Mouse (Mus musculus): ENCODE results near the gene Nav1. TPM values are rescaled to one million over a fixed set of nuclear protein-coding genes. Genes with fewer than 3 reads are reported as not detected.

Gene Nav1
- total and polyA plus RNA-seq, 2 experiments from 2014 or later, result 39.9 to 90.0 TPM

GRCm38 (mm10) chr1:135594279-135594903 lies 12.7 kb downstream of the Nav1 start:
- DNase-seq (ENCODE audit: low spot score) (no peak), ATAC-seq (no peak)
- no peak for TF ChIP-seq CTCF (IDR thresholded peaks at IDR 0.05; ENCODE audit: low read depth)
- WGBS, result 42% methylated on average over 9 of the region's 9 CpGs
- no peak overlapping the region for H3K9ac ChIP-seq (replicated peaks; ENCODE audit: low read length)
- H3K27ac ChIP-seq, result no peak overlapping the region
- H3K4me1 ChIP-seq (ENCODE audit: insufficient read depth, low read length), result no peaks in the 10 kb centered on the region
- H3K9me3 ChIP-seq (ENCODE audit: low read length), result no peaks in the 10 kb centered on the region
- H3K27me3 ChIP-seq (ENCODE audit: insufficient read depth, low read length), result no peaks in the 10 kb centered on the region
- H3K4me3 ChIP-seq (ENCODE audit: low read length), result no peak overlapping the region
- H3K36me3 ChIP-seq (ENCODE audit: insufficient read depth, low read length), result no peaks in the 10 kb centered on the region
- no peak overlapping the region for H3K4me2 ChIP-seq (ENCODE audit: low read depth, low read length)

- Histone ChIP-seq H3K36me3 (ENCODE audit: insufficient read depth, low read length) (no peaks in the 10 kb centered on the region), H3K27me3 (ENCODE audit: insufficient read depth, low read length) (no peaks in the 10 kb centered on the region), H3K4me2 (ENCODE audit: low read depth, low read length) (no peak overlapping the region), H3K4me3 (ENCODE audit: low read length) (no peak overlapping the region), H3K27ac (no peak overlapping the region), H3K4me1 (ENCODE audit: insufficient read depth, low read length) (no peaks in the 10 kb centered on the region), H3K9ac (replicated peaks; ENCODE audit: low read length) (no peak overlapping the region), H3K9me3 (ENCODE audit: low read length) (no peaks in the 10 kb centered on the region)
- 74% methylated on average over 6 of the region's 6 CpGs for WGBS
- ATAC-seq, result no peak
- TF ChIP-seq CTCF (IDR thresholded peaks at IDR 0.05; ENCODE audit: low read depth), result no peak
- peak; percentile 54 for DNase-seq (ENCODE audit: low spot score)
These were observed 13.4 kb downstream of the Nav1 start for GRCm38 (mm10) chr1:135593560-135594278.

GRCm38 (mm10) chr1:135590776-135591175 lies 16.3 kb downstream of the Nav1 start:
- H3K27ac ChIP-seq, result no peak overlapping the region
- ATAC-seq (no peak), DNase-seq (ENCODE audit: low spot score) (no peak)
- H3K36me3 ChIP-seq (ENCODE audit: insufficient read depth, low read length), result no peaks in the 10 kb centered on the region
- no peaks in the 10 kb centered on the region for H3K27me3 ChIP-seq (ENCODE audit: insufficient read depth, low read length)
- no peak overlapping the region for H3K9ac ChIP-seq (replicated peaks; ENCODE audit: low read length)
- WGBS, result 85% methylated on average over 9 of the region's 9 CpGs
- no peaks in the 10 kb centered on the region for H3K9me3 ChIP-seq (ENCODE audit: low read length)
- no peak overlapping the region for H3K4me2 ChIP-seq (ENCODE audit: low read depth, low read length)
- H3K4me3 ChIP-seq (ENCODE audit: low read length), result no peak overlapping the region
- TF ChIP-seq CTCF (IDR thresholded peaks at IDR 0.05; ENCODE audit: low read depth), result no peak
- H3K4me1 ChIP-seq (ENCODE audit: insufficient read depth, low read length), result 0 out of 2 replicates have a peak, but pooled peaks cover 10% of the 10 kb centered on the region

GRCm38 (mm10) chr1:135588973-135589372 lies 18.1 kb downstream of the Nav1 start:
- TF ChIP-seq CTCF (IDR thresholded peaks at IDR 0.05; ENCODE audit: low read depth), result no peak
- ATAC-seq (no peak), DNase-seq (ENCODE audit: low spot score) (no peak)
- Histone ChIP-seq H3K4me1 (ENCODE audit: insufficient read depth, low read length) (0 out of 2 replicates have a peak, but pooled peaks cover 10% of the 10 kb centered on the region), H3K9me3 (ENCODE audit: low read length) (no peaks in the 10 kb centered on the region), H3K4me3 (ENCODE audit: low read length) (no peak overlapping the region), H3K27ac (peak overlapping the region; percentile 61; the same call in 1 of the 2 replicates), H3K27me3 (ENCODE audit: insufficient read depth, low read length) (no peaks in the 10 kb centered on the region), H3K36me3 (ENCODE audit: insufficient read depth, low read length) (no peaks in the 10 kb centered on the region), H3K4me2 (ENCODE audit: low read depth, low read length) (no peak overlapping the region), H3K9ac (replicated peaks; ENCODE audit: low read length) (no peak overlapping the region)
- WGBS, result 70% methylated on average over 3 of the region's 3 CpGs

GRCm38 (mm10) chr1:135586903-135587302 lies 20.2 kb downstream of the Nav1 start:
- Histone ChIP-seq H3K4me1 (ENCODE audit: insufficient read depth, low read length) (peaks cover 18% of the 10 kb centered on the region), H3K9ac (replicated peaks; ENCODE audit: low read length) (no peak overlapping the region), H3K27me3 (ENCODE audit: insufficient read depth, low read length) (no peaks in the 10 kb centered on the region), H3K27ac (no peak overlapping the region), H3K9me3 (ENCODE audit: low read length) (no peaks in the 10 kb centered on the region), H3K4me3 (ENCODE audit: low read length) (no peak overlapping the region), H3K36me3 (ENCODE audit: insufficient read depth, low read length) (no peaks in the 10 kb centered on the region), H3K4me2 (ENCODE audit: low read depth, low read length) (no peak overlapping the region)
- TF ChIP-seq CTCF (IDR thresholded peaks at IDR 0.05; ENCODE audit: low read depth), result no peak
- DNase-seq (ENCODE audit: low spot score) (no peak), ATAC-seq (no peak)

- DNase-seq (ENCODE audit: low spot score), result peak; percentile 82
- peak; percentile 50 for TF ChIP-seq CTCF (IDR thresholded peaks at IDR 0.05; ENCODE audit: low read depth)
- Histone ChIP-seq H3K27me3 (ENCODE audit: insufficient read depth, low read length) (no peaks in the 10 kb centered on the region), H3K36me3 (ENCODE audit: insufficient read depth, low read length) (no peaks in the 10 kb centered on the region), H3K4me3 (ENCODE audit: low read length) (peak overlapping the region; percentile 72), H3K4me2 (ENCODE audit: low read depth, low read length) (peak overlapping the region; percentile 69), H3K4me1 (ENCODE audit: insufficient read depth, low read length) (peaks cover 31% of the 10 kb centered on the region), H3K9me3 (ENCODE audit: low read length) (no peaks in the 10 kb centered on the region), H3K9ac (replicated peaks; ENCODE audit: low read length) (peak overlapping the region; percentile 88), H3K27ac (peak overlapping the region; percentile 88)
- peak; percentile 70 for ATAC-seq
- WGBS, result under 1% methylated on average over 19 of the region's 19 CpGs
These were observed 21.5 kb downstream of the Nav1 start for GRCm38 (mm10) chr1:135585573-135585972.
